Mouse (Mus musculus) olfactory bulb, adult 2 months (tissue): ENCODE results near the gene Vcl. TPM values are rescaled to one million over a fixed set of nuclear protein-coding genes. Genes with fewer than 3 reads are reported as not detected.
A peak's percentile ranks its signal among the peaks of the same experiment; 100 is the strongest.

ENCODE experiments used
- H3K27ac ChIP-seq: fragments of 200-500 bp; 2 replicates; pipeline ENCODE4 v1.5.1; 2012; ENCODE audit warnings: low read depth, low read length; ENCODE audit not compliant: insufficient read depth
- H3K4me1 ChIP-seq: fragments of 200-500 bp; 2 replicates; pipeline ENCODE4 v1.6.1; 2012; ENCODE audit warnings: low read length; ENCODE audit not compliant: control insufficient read depth, insufficient read depth
- H3K4me3 ChIP-seq: fragments of 200-500 bp; 2 replicates; pipeline ENCODE4 v1.5.1; 2012; ENCODE audit warnings: mild to moderate bottlenecking, low read depth, low read length, moderate library complexity; ENCODE audit not compliant: insufficient read depth
- CTCF ChIP-seq: fragments of 200-500 bp; IDR thresholded peaks from 2 replicates; pipeline ENCODE4 v1.5.1; 2012; ENCODE audit warnings: low read depth, mild to moderate bottlenecking, low read length, moderate library complexity; ENCODE audit not compliant: insufficient read depth
- POLR2A ChIP-seq: fragments of 200-500 bp; IDR thresholded peaks from 2 replicates; pipeline ENCODE4 v1.6.1; 2012; ENCODE audit warnings: mild to moderate bottlenecking, low read depth, low read length, moderate library complexity; ENCODE audit not compliant: insufficient read depth
- WGBS: fragments of 180-500 bp; shearing (Covaris S2); methylation state at CpG from one replicate; pipeline ENCODE4 v1.1.7; 2018; 5-methylcytosine and 5-hydroxymethylcytosine counted together
- polyA plus RNA-seq: library from polyadenylated mRNA; stranded (reverse); fragments of >200 nt; gene quantifications from 2 replicates; pipeline ENCODE4 v1.2.4, GENCODE M21; 2012; ENCODE audit warnings: low replicate concordance; ENCODE audit not compliant: missing spikeins, insufficient read depth, insufficient read length

Vcl gene
- polyA plus RNA-seq, 1 experiment: not detected

GRCm38 (mm10) chr14:21018977-21019376 lies 89.8 kb downstream of the Vcl start:
- Histone ChIP-seq H3K4me3 (no peak overlapping the region), H3K27ac (no peak overlapping the region), H3K4me1 (no peaks in the 10 kb centered on the region)
- TF ChIP-seq CTCF: no peak
- TF ChIP-seq POLR2A: no peak
- 30% methylated on average over 3 of the region's 3 CpGs for WGBS

GRCm38 (mm10) chr14:21020435-21020834 lies 91.2 kb downstream of the Vcl start:
- TF ChIP-seq POLR2A (no peak), CTCF (no peak)

GRCm38 (mm10) chr14:21027542-21027941 lies 98.3 kb downstream of the Vcl start:
- Histone ChIP-seq H3K4me3 (no peak overlapping the region), H3K27ac (no peak overlapping the region), H3K4me1 (peaks cover 9% of the 10 kb centered on the region)
- TF ChIP-seq POLR2A (no peak), CTCF (no peak)

More at GRCm38 (mm10) chr14:21020435-21020834, 91.2 kb downstream of the Vcl start:
- Histone ChIP-seq H3K27ac (no peak overlapping the region), H3K4me1 (no peaks in the 10 kb centered on the region), H3K4me3 (no peak overlapping the region)
- WGBS: 60% methylated on average over 8 of the region's 8 CpGs

GRCm38 (mm10) chr14:21029025-21029659 lies 99.9 kb downstream of the Vcl start:
- H3K4me3 ChIP-seq: no peak overlapping the region
- no peak for TF ChIP-seq POLR2A
- no peak overlapping the region for H3K27ac ChIP-seq
- H3K4me1 ChIP-seq: peaks cover 9% of the 10 kb centered on the region
- 59% methylated on average over 11 of the region's 11 CpGs for WGBS

- H3K4me1 ChIP-seq: peaks cover 8% of the 10 kb centered on the region
- WGBS: 73% methylated on average over 6 of the region's 6 CpGs
- TF ChIP-seq CTCF (no peak), POLR2A (no peak)
- H3K4me3 ChIP-seq: no peak overlapping the region
- peak overlapping the region; percentile 13; the same call in 1 of the 2 replicates for H3K27ac ChIP-seq
These were observed 102.7 kb downstream of the Vcl start for GRCm38 (mm10) chr14:21031783-21032511.

- WGBS: 76% methylated on average over 4 of the region's 4 CpGs
- TF ChIP-seq POLR2A (no peak), CTCF (no peak)
- Histone ChIP-seq H3K4me3 (no peak overlapping the region), H3K27ac (no peak overlapping the region), H3K4me1 (peaks cover 3% of the 10 kb centered on the region)
These were observed 105.1 kb downstream of the Vcl start for GRCm38 (mm10) chr14:21034271-21034670.

- H3K27ac ChIP-seq: no peak overlapping the region
- TF ChIP-seq POLR2A (no peak), CTCF (no peak)
These were observed 105.6 kb downstream of the Vcl start for GRCm38 (mm10) chr14:21034791-21035190.

DNA sequence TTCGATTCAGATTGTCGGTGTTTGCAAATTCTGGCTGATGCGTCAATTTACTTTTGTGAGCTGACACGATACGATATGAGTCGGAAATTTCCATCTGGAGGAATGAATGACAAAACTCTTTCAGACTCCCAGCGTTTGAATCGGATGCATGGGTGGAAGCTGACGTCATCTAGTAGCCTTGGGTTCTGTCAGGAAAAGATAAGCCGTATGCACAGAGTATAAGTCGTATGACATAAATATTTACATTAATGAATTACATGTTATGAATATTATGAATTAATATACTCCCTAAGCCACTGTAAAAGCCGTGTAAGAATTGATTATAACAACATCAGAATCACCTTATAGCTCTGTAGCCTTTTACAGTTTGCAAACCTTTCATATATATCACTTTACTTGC lies 109.9 kb downstream of the Vcl start:
- H3K4me1 ChIP-seq: no peaks in the 10 kb centered on the region; the same call in 1 of the 2 replicates
- TF ChIP-seq POLR2A: no peak
- no peak for TF ChIP-seq CTCF
- WGBS: 88% methylated on average over 12 of the region's 12 CpGs
- H3K4me3 ChIP-seq: no peak overlapping the region
- no peak overlapping the region for H3K27ac ChIP-seq

More at GRCm38 (mm10) chr14:21034791-21035190, 105.6 kb downstream of the Vcl start:
- no peak overlapping the region for H3K4me3 ChIP-seq
- 92% methylated on average over 3 of the region's 3 CpGs for WGBS
- peaks cover 3% of the 10 kb centered on the region for H3K4me1 ChIP-seq

DNA sequence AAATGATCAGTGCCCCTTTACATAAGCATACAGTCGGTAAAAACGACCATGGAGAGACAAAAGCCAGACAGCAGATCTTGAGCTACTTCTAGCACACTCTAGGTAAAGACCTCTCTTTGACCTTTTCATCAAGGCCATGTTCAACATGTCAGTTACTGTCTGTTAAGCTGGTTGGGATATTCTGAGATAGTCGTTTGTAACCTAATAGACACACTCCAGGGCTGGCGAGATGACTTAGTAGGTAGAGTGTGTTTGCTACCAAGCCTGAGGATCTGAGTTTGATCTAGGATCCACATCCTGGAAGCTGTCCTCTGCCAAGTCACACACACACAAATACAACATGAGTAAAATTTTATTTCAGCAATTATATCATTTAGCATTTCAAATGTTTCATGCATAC lies 110.4 kb downstream of the Vcl start:
- H3K4me3 ChIP-seq: no peak overlapping the region
- no peaks in the 10 kb centered on the region; the same call in 1 of the 2 replicates for H3K4me1 ChIP-seq
- no peak overlapping the region for H3K27ac ChIP-seq
- TF ChIP-seq POLR2A: no peak
- TF ChIP-seq CTCF: no peak
- WGBS: 87% methylated on average over 4 of the region's 4 CpGs

DNA sequence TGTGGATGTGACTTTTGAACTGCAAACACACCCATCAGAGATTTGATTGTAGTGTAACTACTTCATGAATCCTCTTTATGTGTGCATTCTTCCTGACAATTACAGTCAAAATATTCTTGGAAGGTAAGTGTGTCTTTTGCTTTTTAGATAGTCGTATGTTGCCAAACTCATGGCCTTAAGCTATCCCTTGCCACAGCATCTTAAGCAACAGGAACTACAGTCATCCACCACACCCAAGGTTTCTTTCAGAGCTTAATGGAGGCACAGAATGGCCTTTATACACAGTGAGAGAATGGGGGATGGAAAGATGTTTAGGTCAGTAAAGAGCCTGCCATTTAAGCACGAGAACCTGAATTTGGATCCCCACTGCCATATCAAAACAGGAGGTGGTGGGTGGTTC lies 118.6 kb downstream of the Vcl start:
- Histone ChIP-seq H3K27ac (no peak overlapping the region), H3K4me3 (no peak overlapping the region), H3K4me1 (no peaks in the 10 kb centered on the region)
- WGBS: 68% methylated on average over 2 of the region's 2 CpGs
- no peak for TF ChIP-seq POLR2A
- TF ChIP-seq CTCF: no peak
